Mouse (Mus musculus): ENCODE data around the gene Ushbp1. TPM values are rescaled to one million over a fixed set of nuclear protein-coding genes. Genes with fewer than 3 reads are reported as not detected.

Gene Ushbp1
- polyA plus RNA-seq, 1 experiment from 2014 or later = 7.4 TPM

- WGBS = 80% methylated on average over 1 of the region's 1 CpGs
- H3K4me2 ChIP-seq = no peak overlapping the region
- no peak overlapping the region for H3K9ac ChIP-seq
- ATAC-seq (replicated peaks) = no peak
- H3K4me3 ChIP-seq = no peak overlapping the region
- H3K9me3 ChIP-seq = no peaks in the 10 kb centered on the region
- no peaks in the 10 kb centered on the region for H3K36me3 ChIP-seq (replicated peaks)
- no peaks in the 10 kb centered on the region for H3K27me3 ChIP-seq (replicated peaks)
- H3K27ac ChIP-seq = no peak overlapping the region
- H3K4me1 ChIP-seq = no peaks in the 10 kb centered on the region
Observed at GRCm38 (mm10) chr8:71388267-71388666, 7.3 kb downstream of the Ushbp1 start.

- H3K9ac ChIP-seq = no peak overlapping the region
- no peaks in the 10 kb centered on the region for H3K27me3 ChIP-seq (replicated peaks)
Observed at GRCm38 (mm10) chr8:71385212-71385835, 10.3 kb downstream of the Ushbp1 start.

GRCm38 (mm10) chr8:71383860-71384259 lies 11.7 kb downstream of the Ushbp1 start:
- no peak overlapping the region for H3K27ac ChIP-seq
- no peak overlapping the region for H3K9ac ChIP-seq
- no peaks in the 10 kb centered on the region for H3K36me3 ChIP-seq (replicated peaks)
- H3K4me1 ChIP-seq = peaks cover 33% of the 10 kb centered on the region
- no peaks in the 10 kb centered on the region for H3K27me3 ChIP-seq (replicated peaks)
- ATAC-seq (replicated peaks) = no peak
- no peak overlapping the region for H3K4me2 ChIP-seq
- no peaks in the 10 kb centered on the region for H3K9me3 ChIP-seq
- no peak overlapping the region for H3K4me3 ChIP-seq
- 33% methylated on average over 3 of the region's 3 CpGs for WGBS

More at GRCm38 (mm10) chr8:71385212-71385835, 10.3 kb downstream of the Ushbp1 start:
- WGBS = 73% methylated on average over 12 of the region's 12 CpGs
- no peak overlapping the region for H3K4me2 ChIP-seq
- H3K27ac ChIP-seq = no peak overlapping the region
- no peak for ATAC-seq (replicated peaks)
- no peaks in the 10 kb centered on the region for H3K9me3 ChIP-seq
- H3K4me1 ChIP-seq = peaks cover 19% of the 10 kb centered on the region
- H3K4me3 ChIP-seq = no peak overlapping the region
- no peaks in the 10 kb centered on the region for H3K36me3 ChIP-seq (replicated peaks)

- 8% methylated on average over 12 of the region's 12 CpGs for WGBS
- no peaks in the 10 kb centered on the region for H3K9me3 ChIP-seq
- no peak overlapping the region for H3K4me2 ChIP-seq
Observed at GRCm38 (mm10) chr8:71383396-71383795, 12.2 kb downstream of the Ushbp1 start.

GRCm38 (mm10) chr8:71381971-71382961 lies 13.3 kb downstream of the Ushbp1 start:
- peaks cover 3% of the 10 kb centered on the region; the same call in 1 of the 2 replicates for H3K27me3 ChIP-seq (replicated peaks)
- peak overlapping the region; percentile 76 for H3K9ac ChIP-seq
- peak overlapping the region; percentile 93 for H3K4me2 ChIP-seq
- peak; percentile 86 for ATAC-seq (replicated peaks)
- H3K4me1 ChIP-seq = peaks cover 37% of the 10 kb centered on the region
- WGBS = 2% methylated on average over 46 of the region's 80 CpGs
- peak overlapping the region; percentile 74 for H3K4me3 ChIP-seq
- H3K9me3 ChIP-seq = no peaks in the 10 kb centered on the region
- H3K27ac ChIP-seq = peak overlapping the region; percentile 85
- H3K36me3 ChIP-seq (replicated peaks) = no peaks in the 10 kb centered on the region

More at GRCm38 (mm10) chr8:71383396-71383795, 12.2 kb downstream of the Ushbp1 start:
- H3K4me3 ChIP-seq = no peak overlapping the region
- peak overlapping the region; percentile 85 for H3K27ac ChIP-seq
- H3K27me3 ChIP-seq (replicated peaks) = no peaks in the 10 kb centered on the region
- H3K9ac ChIP-seq = no peak overlapping the region
- H3K4me1 ChIP-seq = peaks cover 37% of the 10 kb centered on the region
- no peaks in the 10 kb centered on the region for H3K36me3 ChIP-seq (replicated peaks)
- ATAC-seq (replicated peaks) = no peak

GRCm38 (mm10) chr8:71381421-71381970 lies 14.1 kb downstream of the Ushbp1 start, which contains the start of gene Nr2f6:
Gene Nr2f6, minus strand, starts transcription at chr8:71381960.
- peaks cover 3% of the 10 kb centered on the region; the same call in 1 of the 2 replicates for H3K27me3 ChIP-seq (replicated peaks)
- H3K4me3 ChIP-seq = peak within 1 kb of the TSS; percentile 74
- under 1% methylated on average over 81 of the region's 89 CpGs for WGBS
- H3K36me3 ChIP-seq (replicated peaks) = no peaks in the 10 kb centered on the region
- H3K9ac ChIP-seq = peak within 1 kb of the TSS; percentile 76
- ATAC-seq (replicated peaks) = peak; percentile 68
- peak within 1 kb of the TSS; percentile 85 for H3K27ac ChIP-seq
- peaks cover 43% of the 10 kb centered on the region for H3K4me1 ChIP-seq
- no peaks in the 10 kb centered on the region for H3K9me3 ChIP-seq
- peak within 1 kb of the TSS; percentile 93 for H3K4me2 ChIP-seq

GRCm38 (mm10) chr8:71380178-71381171 lies 15.1 kb downstream of the Ushbp1 start:
- peak overlapping the region; percentile 74 for H3K4me3 ChIP-seq
- H3K4me2 ChIP-seq = peak overlapping the region; percentile 93
- 0 out of 2 replicates have a peak, but pooled peaks have one; percentile 1 for ATAC-seq (replicated peaks)
- no peak overlapping the region for H3K27ac ChIP-seq
- no peaks in the 10 kb centered on the region for H3K9me3 ChIP-seq
- no peaks in the 10 kb centered on the region for H3K36me3 ChIP-seq (replicated peaks)
- peaks cover 53% of the 10 kb centered on the region for H3K4me1 ChIP-seq
- WGBS = under 1% methylated on average over 72 of the region's 72 CpGs
- H3K9ac ChIP-seq = peak overlapping the region; percentile 76
- H3K27me3 ChIP-seq (replicated peaks) = peaks cover 3% of the 10 kb centered on the region; the same call in 1 of the 2 replicates

- Histone ChIP-seq H3K4me3 (peak overlapping the region; percentile 74), H3K4me1 (peaks cover 54% of the 10 kb centered on the region), H3K4me2 (peak overlapping the region; percentile 93), H3K9ac (peak overlapping the region; percentile 76; the same call in 1 of the 2 replicates), H3K27me3 (replicated peaks) (peaks cover 3% of the 10 kb centered on the region; the same call in 1 of the 2 replicates), H3K27ac (no peak overlapping the region), H3K9me3 (no peaks in the 10 kb centered on the region), H3K36me3 (replicated peaks) (no peaks in the 10 kb centered on the region)
- 41% methylated on average over 3 of the region's 3 CpGs for WGBS
- ATAC-seq (replicated peaks) = no peak
Observed at GRCm38 (mm10) chr8:71379512-71380075, 16.0 kb downstream of the Ushbp1 start.

GRCm38 (mm10) chr8:71379008-71379407 lies 16.6 kb downstream of the Ushbp1 start:
- peaks cover 3% of the 10 kb centered on the region; the same call in 1 of the 2 replicates for H3K27me3 ChIP-seq (replicated peaks)
- no peaks in the 10 kb centered on the region for H3K36me3 ChIP-seq (replicated peaks)
- 0 out of 2 replicates have a peak overlapping the region, but pooled peaks have one; percentile 76 for H3K9ac ChIP-seq
- no peaks in the 10 kb centered on the region for H3K9me3 ChIP-seq
- peak overlapping the region; percentile 74; the same call in 1 of the 2 replicates for H3K4me3 ChIP-seq
- no peak overlapping the region for H3K27ac ChIP-seq
- H3K4me1 ChIP-seq = peaks cover 54% of the 10 kb centered on the region
- 26% methylated on average over 4 of the region's 4 CpGs for WGBS
- no peak for ATAC-seq (replicated peaks)
- H3K4me2 ChIP-seq = peak overlapping the region; percentile 93

GRCm38 (mm10) chr8:71376423-71377030 lies 19.1 kb downstream of the Ushbp1 start:
- ATAC-seq (replicated peaks) = no peak
- Histone ChIP-seq H3K9me3 (no peaks in the 10 kb centered on the region), H3K4me1 (peaks cover 50% of the 10 kb centered on the region), H3K4me2 (peak overlapping the region; percentile 80), H3K36me3 (replicated peaks) (no peaks in the 10 kb centered on the region), H3K27me3 (replicated peaks) (peaks cover 3% of the 10 kb centered on the region; the same call in 1 of the 2 replicates), H3K27ac (peak overlapping the region; percentile 79; the same call in 1 of the 2 replicates), H3K4me3 (peak overlapping the region; percentile 39), H3K9ac (peak overlapping the region; percentile 49; the same call in 1 of the 2 replicates)
- WGBS = 33% methylated on average over 8 of the region's 8 CpGs
